Mouse (Mus musculus) retina, postnatal 1 day (tissue): ENCODE measurements at regions not wholly inside any gene's neighbourhood (a gene's known extent, or its start where the extent isn't known, plus 50 kb on each side); places are given as distances from the start of the nearest gene placed in this dataset.

Experiments used
- DNase-seq: peaks from one replicate; pipeline ENCODE4 v3.0.0-alpha.2; 2012

- no peak for DNase-seq
Measured at GRCm38 (mm10) chr13:7306995-7307394, 658.4 kb upstream of the Pfkp start.

GRCm38 (mm10) chr13:7307396-7307795 is 658.8 kb upstream of the Pfkp start:
- DNase-seq: no peak

- DNase-seq: no peak
Measured at GRCm38 (mm10) chr13:7313474-7313873, 664.9 kb upstream of the Pfkp start.

- no peak for DNase-seq
Measured at GRCm38 (mm10) chr13:7330151-7330550, 681.6 kb upstream of the Pfkp start.

GRCm38 (mm10) chr13:7345760-7346159 is 697.2 kb upstream of the Pfkp start:
- DNase-seq: no peak

- DNase-seq: no peak
Measured at GRCm38 (mm10) chr13:7348431-7348830, 699.9 kb upstream of the Pfkp start.

- DNase-seq: no peak
Measured at GRCm38 (mm10) chr13:7353011-7353410, 704.4 kb upstream of the Pfkp start.

- no peak for DNase-seq
Measured at GRCm38 (mm10) chr13:7357071-7357470, 708.5 kb upstream of the Pfkp start.

GRCm38 (mm10) chr13:7373559-7373958 is 725.0 kb upstream of the Pfkp start:
- DNase-seq: no peak

GRCm38 (mm10) chr13:7374993-7375627 is 726.5 kb upstream of the Pfkp start:
- no peak for DNase-seq

GRCm38 (mm10) chr13:7414342-7415287 is 766.0 kb upstream of the Pfkp start:
- DNase-seq: peak; percentile 43

GRCm38 (mm10) chr13:7427750-7428149 is 774.9 kb upstream of the Adarb2 start:
- no peak for DNase-seq

GRCm38 (mm10) chr13:7429271-7429670 is 773.4 kb upstream of the Adarb2 start:
- no peak for DNase-seq

- DNase-seq: no peak
Measured at GRCm38 (mm10) chr13:7451434-7452002, 751.1 kb upstream of the Adarb2 start.

- DNase-seq: peak; percentile 63
Measured at GRCm38 (mm10) chr13:7475661-7476060, 727.0 kb upstream of the Adarb2 start.

- DNase-seq: no peak
Measured at GRCm38 (mm10) chr13:7518090-7518489, 684.6 kb upstream of the Adarb2 start.

GRCm38 (mm10) chr13:7524436-7524835 is 678.2 kb upstream of the Adarb2 start:
- DNase-seq: no peak

GRCm38 (mm10) chr13:7538856-7539255 is 663.8 kb upstream of the Adarb2 start:
- no peak for DNase-seq

GRCm38 (mm10) chr13:7584022-7584421 is 618.6 kb upstream of the Adarb2 start:
- DNase-seq: peak; percentile 44
